In genomic region chr2:121137371-121137770, GRCm38 (mm10) we compare ENCODE assay signal across 19 mouse cellular contexts. TPM values are rescaled to one million over a fixed set of nuclear protein-coding genes. Genes with fewer than 3 reads are reported as not detected.
A peak's percentile ranks its signal among the peaks of the same experiment; 100 is the strongest.
DNase-seq lines count a peak whose midpoint lies in the region; ATAC-seq and TF ChIP-seq lines count a peak whose summit lies in the region.
"Had no signal": no experiment of that assay in that cellular context is flagged by ENCODE, and none has a peak within 500 bp of the region (broad histone marks: within the 10 kb centered on the region; RNA-seq: fewer than 3 reads in every experiment).

No protein-coding gene starts in this region.

- no peaks in the 10 kb centered on the region for H3K9me3 ChIP-seq in heart, embryonic 14.5 days (ENCODE audit: control insufficient read depth, low read length)
- no peaks in the 10 kb centered on the region for H3K9me3 ChIP-seq in liver, embryonic 12.5 days (replicated peaks)
- H3K9me3 ChIP-seq: intestine, embryonic 15.5 days; neural tube, embryonic 15.5 days had no signal

- H3K79me2 ChIP-seq in liver, adult 2 months (ENCODE audit: control insufficient read depth, insufficient read depth, low read length), result peaks cover 7% of the 10 kb centered on the region; the same call in 1 of the 2 replicates

- ATAC-seq in heart, embryonic 14.5 days (ENCODE audit: insufficient number of reproducible peaks, insufficient read depth, low FRiP score, low read depth), result no peak
- ATAC-seq in liver, embryonic 12.5 days, result no peak
- ATAC-seq: intestine, embryonic 15.5 days; midbrain, embryonic 16.5 days had no signal

- peaks cover 10 to 30% of the 10 kb centered on the region in 2 experiments for H3K4me1 ChIP-seq in heart, embryonic 14.5 days (ENCODE audit: control insufficient read depth in 2 of 2, insufficient read depth in 2 of 2, low read length in 2 of 2)
- H3K4me1 ChIP-seq in liver, adult 2 months (ENCODE audit: control insufficient read depth, insufficient read depth, low read length), result peaks cover 10% of the 10 kb centered on the region
- H3K4me1 ChIP-seq in liver, embryonic 12.5 days, result peaks cover 36% of the 10 kb centered on the region

- 93% methylated on average over 4 of the region's 4 CpGs for whole genome bisulfite sequencing in heart, embryonic 14.5 days
- 52% methylated on average over 4 of the region's 4 CpGs for WGBS in liver, adult 2 months
- WGBS in liver, embryonic 12.5 days (ENCODE audit: insufficient replicate concordance), result 89% methylated on average over 4 of the region's 4 CpGs

- no peak overlapping the region for H3K9ac ChIP-seq in heart, embryonic 14.5 days (ENCODE audit: low read length)
- no peak overlapping the region for H3K9ac ChIP-seq in liver, adult 2 months (ENCODE audit: low read depth, low read length)
- H3K9ac ChIP-seq in liver, embryonic 12.5 days, result no peak overlapping the region
- H3K9ac ChIP-seq: intestine, embryonic 15.5 days; neural tube, embryonic 15.5 days had no signal

- peaks cover 13% of the 10 kb centered on the region for H3K36me3 ChIP-seq in heart, embryonic 14.5 days (ENCODE audit: control insufficient read depth, insufficient read depth, low read length)
- H3K36me3 ChIP-seq in liver, adult 2 months (ENCODE audit: control insufficient read depth, insufficient read depth, low read length), result no peaks in the 10 kb centered on the region
- H3K36me3 ChIP-seq in liver, embryonic 12.5 days, result peaks cover 23% of the 10 kb centered on the region
- H3K36me3 ChIP-seq: neural tube, embryonic 15.5 days had no signal

- H3K4me2 ChIP-seq in heart, embryonic 14.5 days (ENCODE audit: low read length), result peak overlapping the region; percentile 95; the same call in 1 of the 2 replicates
- H3K4me2 ChIP-seq in liver, embryonic 12.5 days, result no peak overlapping the region
- H3K4me2 ChIP-seq: intestine, embryonic 15.5 days had no signal

- TF ChIP-seq POLR2A in liver, adult 2 months (IDR thresholded peaks at IDR 0.05; ENCODE audit: extremely low read depth, insufficient read depth, low read length), result no peak

- no peak for DNase-seq in heart, postnatal 36 days
- DNase-seq in liver, adult 2 months (ENCODE audit: extremely low read depth, low read depth, low spot score), result peak; percentile 16
- DNase-seq in A20 (ENCODE audit: low read depth, low spot score), result peak; percentile 12
- peak; percentile 27 for DNase-seq in induced T-regulatory cell, adult 2 months (ENCODE audit: low read depth)
- DNase-seq in spleen, postnatal 14 days (ENCODE audit: low spot score in 2 of 2), result no peak
- no peak for DNase-seq in spleen, postnatal 36 days (ENCODE audit: low spot score in 2 of 2)
- DNase-seq: adrenal gland, adult 2 months; cerebellum, adult 8-10 months; heart, adult 18-20 months; left cerebral cortex, postnatal 4 days; lung, postnatal 10 days; thymus, postnatal 25 days had no signal

- H3K4me3 ChIP-seq in heart, embryonic 14.5 days (ENCODE audit: control insufficient read depth in 1 of 2, insufficient read depth in 1 of 2, low read depth in 1 of 2, low read length in 2 of 2), result no peak overlapping the region
- H3K4me3 ChIP-seq in liver, adult 2 months (ENCODE audit: insufficient read depth, low read depth, low read length), result no peak overlapping the region
- no peak overlapping the region for H3K4me3 ChIP-seq in liver, embryonic 12.5 days
- H3K4me3 ChIP-seq: embryonic facial prominence, embryonic 10.5 days; intestine, embryonic 15.5 days; neural tube, embryonic 15.5 days had no signal

- H3K27me3 ChIP-seq in heart, embryonic 14.5 days (ENCODE audit: control insufficient read depth, insufficient read depth, low read length), result no peaks in the 10 kb centered on the region
- H3K27me3 ChIP-seq in liver, adult 2 months (ENCODE audit: control insufficient read depth, insufficient read depth, low read length), result no peaks in the 10 kb centered on the region
- H3K27me3 ChIP-seq in liver, embryonic 12.5 days (replicated peaks), result no peaks in the 10 kb centered on the region
- H3K27me3 ChIP-seq: CH12.LX; intestine, embryonic 15.5 days; neural tube, embryonic 15.5 days had no signal

- TF ChIP-seq CTCF in liver, adult 2 months (IDR thresholded peaks at IDR 0.05; ENCODE audit: low read depth, low read length), result no peak

- no peak overlapping the region for H3K27ac ChIP-seq in heart, embryonic 14.5 days (replicated peaks in 1 of 2; ENCODE audit: control insufficient read depth in 1 of 2, insufficient read depth in 1 of 2, low read depth in 2 of 2, low read length in 2 of 2)
- no peak overlapping the region for H3K27ac ChIP-seq in liver, adult 2 months (replicated peaks; ENCODE audit: insufficient read depth, low read depth, low read length)
- H3K27ac ChIP-seq in liver, embryonic 12.5 days, result no peak overlapping the region
- H3K27ac ChIP-seq: embryonic facial prominence, embryonic 10.5 days; intestine, embryonic 15.5 days; neural tube, embryonic 15.5 days had no signal

- intact Hi-C loops in heart, postnatal 36 days (cut with DNase I), result no loop called here

RNA-seq across cellular contexts. Expression of gene Adal, which starts 2.9 kb away (rescaled TPM):
- polyA plus RNA-seq in heart, embryonic 14.5 days (2014; fragmentation: Nextera tagmentation; extraction: Ambion mirVana), result 14.7 and 15.6 TPM in 2 replicates
- 1 to 10 TPM; 7.8 to 8.3 TPM for total RNA-seq in heart, postnatal 36 days (2021)
- total RNA-seq in liver, adult 2 months (2014; rRNA removed), result 10.0 and 12.6 TPM in 2 replicates
- 7.1 and 8.0 TPM in 2 replicates for polyA plus RNA-seq in liver, adult 2 months (2012; rRNA removed)
- 11.2 and 11.5 TPM in 2 replicates for polyA plus RNA-seq in liver, embryonic 12.5 days (2016; fragmentation: Nextera tagmentation; extraction: Ambion mirVana)

RNA-seq across cellular contexts. Expression of gene Lcmt2, which starts 3.1 kb away (rescaled TPM):
- 16.9 TPM in 2 replicates for polyA plus RNA-seq in heart, embryonic 14.5 days (2014; fragmentation: Nextera tagmentation; extraction: Ambion mirVana)
- 10 to 100 TPM in 1 of 2 experiments, 1 to 10 TPM in 1; 8.9 to 11.7 TPM for total RNA-seq in heart, postnatal 36 days (2021)
- 5.2 and 6.5 TPM in 2 replicates for total RNA-seq in liver, adult 2 months (2014; rRNA removed)
- 9.1 and 9.9 TPM in 2 replicates for polyA plus RNA-seq in liver, adult 2 months (2012; rRNA removed)
- 11.8 and 12.3 TPM in 2 replicates for polyA plus RNA-seq in liver, embryonic 12.5 days (2016; fragmentation: Nextera tagmentation; extraction: Ambion mirVana)

RNA-seq across cellular contexts. Expression of gene Tgm7, which starts 27.8 kb away (rescaled TPM):
- polyA plus RNA-seq in heart, embryonic 14.5 days (2014; fragmentation: Nextera tagmentation; extraction: Ambion mirVana), result not detected in 2 replicates
- not detected for total RNA-seq in heart, postnatal 36 days (2021)
- 0.09 TPM in 1 of 2 replicates, not detected in the other for total RNA-seq in liver, adult 2 months (2014; rRNA removed)
- polyA plus RNA-seq in liver, adult 2 months (2012; rRNA removed), result 0.05 TPM in 1 of 2 replicates, not detected in the other
- polyA plus RNA-seq in liver, embryonic 12.5 days (2016; fragmentation: Nextera tagmentation; extraction: Ambion mirVana), result not detected in 2 replicates
- total RNA-seq: adrenal gland, adult 2 months; CH12.LX; heart, adult 18-20 months; left cerebral cortex, postnatal 4 days had no signal
- polyA plus RNA-seq: adrenal gland, adult 2 months; embryonic facial prominence, embryonic 10.5 days; midbrain, embryonic 16.5 days; neural tube, embryonic 15.5 days had no signal

RNA-seq across cellular contexts. Expression of gene Tubgcp4, which starts 33.1 kb away (rescaled TPM):
- 31.5 and 33.5 TPM in 2 replicates for polyA plus RNA-seq in heart, embryonic 14.5 days (2014; fragmentation: Nextera tagmentation; extraction: Ambion mirVana)
- 10 to 100 TPM; 15.7 to 16.3 TPM for total RNA-seq in heart, postnatal 36 days (2021)
- 15.9 and 16.8 TPM in 2 replicates for total RNA-seq in liver, adult 2 months (2014; rRNA removed)
- polyA plus RNA-seq in liver, adult 2 months (2012; rRNA removed), result 19.1 and 20.2 TPM in 2 replicates
- polyA plus RNA-seq in liver, embryonic 12.5 days (2016; fragmentation: Nextera tagmentation; extraction: Ambion mirVana), result 37.2 and 37.8 TPM in 2 replicates

RNA-seq across cellular contexts. Expression of gene Zscan29, which starts 33.6 kb away (rescaled TPM):
- polyA plus RNA-seq in heart, embryonic 14.5 days (2014; fragmentation: Nextera tagmentation; extraction: Ambion mirVana), result 6.2 and 6.4 TPM in 2 replicates
- 1 to 10 TPM; 6.7 to 6.9 TPM for total RNA-seq in heart, postnatal 36 days (2021)
- 5.4 and 5.9 TPM in 2 replicates for total RNA-seq in liver, adult 2 months (2014; rRNA removed)
- polyA plus RNA-seq in liver, adult 2 months (2012; rRNA removed), result 2.0 and 2.8 TPM in 2 replicates
- polyA plus RNA-seq in liver, embryonic 12.5 days (2016; fragmentation: Nextera tagmentation; extraction: Ambion mirVana), result 4.7 and 5.1 TPM in 2 replicates

Comparison
In these comparisons a context has a peak if more than half of its experiments do, and no peak if none do; other contexts are left out.
1. DNase-seq: peak in liver, adult 2 months (single experiment), A20 (single experiment) and induced T-regulatory cell, adult 2 months (single experiment); none in heart, postnatal 36 days (0 of 2), spleen, postnatal 14 days (0 of 2) and spleen, postnatal 36 days (0 of 2).